Mouse (Mus musculus): ENCODE data around the gene Zcchc7. TPM values are rescaled to one million over a fixed set of nuclear protein-coding genes. Genes with fewer than 3 reads are reported as not detected.

Zcchc7 gene
- polyA plus RNA-seq, 1 experiment = 0.90 TPM

DNA sequence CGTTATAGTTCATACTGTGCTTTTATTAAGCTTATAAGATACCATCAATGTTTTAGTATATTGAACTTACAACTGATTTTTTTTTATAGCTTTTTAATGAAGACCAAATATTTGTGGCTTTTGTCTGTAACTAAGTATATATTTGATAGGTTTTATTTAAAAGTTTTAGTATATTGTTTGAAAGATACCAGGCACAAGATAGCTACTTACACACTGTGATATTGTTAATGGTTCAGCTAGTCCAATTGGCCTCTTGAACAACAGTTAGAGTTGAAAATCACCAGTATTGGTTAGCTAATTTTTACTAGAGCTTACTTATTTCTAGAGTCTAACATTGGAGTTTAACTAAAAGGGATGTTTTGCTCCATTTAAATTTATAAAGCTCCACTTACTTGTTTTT, 25.8 kb downstream of the Zcchc7 start:
- Histone ChIP-seq H3K27me3 (ENCODE audit: control insufficient read depth) (no peaks in the 10 kb centered on the region), H3K9me3 (ENCODE audit: control insufficient read depth, low read length) (no peaks in the 10 kb centered on the region), H3K36me3 (ENCODE audit: control insufficient read depth) (no peaks in the 10 kb centered on the region), H3K4me1 (ENCODE audit: control insufficient read depth) (no peaks in the 10 kb centered on the region), H3K4me3 (replicated peaks) (no peak overlapping the region)
- no peak for TF ChIP-seq GATA1 (IDR thresholded peaks at IDR 0.05; ENCODE audit: low read length)
- TF ChIP-seq TAL1 (IDR thresholded peaks at IDR 0.05; ENCODE audit: low read length) = no peak

DNA sequence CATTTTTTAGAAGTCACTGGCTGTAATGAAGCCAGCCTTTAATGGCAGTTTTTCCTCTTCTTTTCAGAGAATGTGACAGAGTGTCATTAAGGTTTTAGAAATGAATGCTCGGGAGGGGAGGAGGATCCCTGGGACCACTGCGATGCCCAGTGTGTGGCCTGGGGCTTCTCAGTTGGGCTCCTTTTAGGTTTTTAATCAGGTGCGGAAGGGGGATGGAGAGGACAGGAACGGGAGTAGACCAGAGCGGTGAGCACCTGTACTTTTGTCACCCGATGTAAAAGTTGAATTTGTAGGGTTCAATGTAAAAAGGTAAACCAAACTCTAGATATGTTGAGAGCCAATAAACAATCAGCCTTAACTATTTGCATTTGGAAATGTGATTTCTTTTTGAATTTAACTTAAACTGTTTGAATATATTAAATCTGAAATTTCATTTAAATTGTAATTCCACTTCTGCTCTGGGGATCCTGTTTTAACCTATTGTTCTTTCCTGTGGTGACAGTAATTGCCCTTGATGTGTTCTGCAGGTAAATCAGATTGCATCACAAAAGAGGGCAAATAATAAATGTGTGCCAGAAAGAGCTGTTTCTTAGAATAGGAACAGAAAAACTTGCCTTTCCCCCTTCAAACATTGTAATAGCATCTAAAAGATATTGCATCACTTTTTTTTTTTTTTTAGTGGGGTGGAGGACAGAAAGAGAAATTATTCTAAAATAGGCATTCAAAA, 28.1 kb downstream of the Zcchc7 start:
- H3K4me3 ChIP-seq (replicated peaks) = no peak overlapping the region
- TF ChIP-seq TAL1 (IDR thresholded peaks at IDR 0.05; ENCODE audit: low read length) (no peak), GATA1 (IDR thresholded peaks at IDR 0.05; ENCODE audit: low read length) (no peak)

DNA sequence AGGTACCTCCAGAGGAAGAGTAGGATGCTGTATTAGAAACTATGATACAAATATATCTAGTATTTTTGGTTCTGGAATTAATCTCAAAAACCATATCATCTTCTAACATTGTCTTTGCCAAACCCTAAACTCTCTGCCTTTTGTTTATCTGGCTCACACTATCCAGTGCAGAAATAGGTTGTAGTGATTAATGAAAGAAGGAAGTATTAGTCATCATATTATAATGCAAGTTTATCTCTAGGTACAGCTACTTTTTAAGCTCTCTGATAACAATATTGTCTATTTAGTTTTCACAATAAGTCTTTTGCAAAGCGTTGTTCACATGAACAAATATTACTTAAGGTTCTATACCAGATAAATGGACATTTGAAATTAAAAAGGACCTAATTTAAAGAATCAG, 57.2 kb downstream of the Zcchc7 start:
- Histone ChIP-seq H3K36me3 (ENCODE audit: control insufficient read depth) (peaks cover 2% of the 10 kb centered on the region), H3K27me3 (ENCODE audit: control insufficient read depth) (no peaks in the 10 kb centered on the region), H3K4me1 (ENCODE audit: control insufficient read depth) (peaks cover 15% of the 10 kb centered on the region), H3K9me3 (ENCODE audit: control insufficient read depth, low read length) (no peaks in the 10 kb centered on the region), H3K4me3 (replicated peaks) (no peak overlapping the region)
- TF ChIP-seq TAL1 (IDR thresholded peaks at IDR 0.05; ENCODE audit: low read length) = no peak

More for the DNA sequence above, 28.1 kb downstream of the Zcchc7 start:
- Histone ChIP-seq H3K36me3 (ENCODE audit: control insufficient read depth) (no peaks in the 10 kb centered on the region), H3K4me1 (ENCODE audit: control insufficient read depth) (no peaks in the 10 kb centered on the region), H3K9me3 (ENCODE audit: control insufficient read depth, low read length) (no peaks in the 10 kb centered on the region), H3K27me3 (ENCODE audit: control insufficient read depth) (no peaks in the 10 kb centered on the region)

DNA sequence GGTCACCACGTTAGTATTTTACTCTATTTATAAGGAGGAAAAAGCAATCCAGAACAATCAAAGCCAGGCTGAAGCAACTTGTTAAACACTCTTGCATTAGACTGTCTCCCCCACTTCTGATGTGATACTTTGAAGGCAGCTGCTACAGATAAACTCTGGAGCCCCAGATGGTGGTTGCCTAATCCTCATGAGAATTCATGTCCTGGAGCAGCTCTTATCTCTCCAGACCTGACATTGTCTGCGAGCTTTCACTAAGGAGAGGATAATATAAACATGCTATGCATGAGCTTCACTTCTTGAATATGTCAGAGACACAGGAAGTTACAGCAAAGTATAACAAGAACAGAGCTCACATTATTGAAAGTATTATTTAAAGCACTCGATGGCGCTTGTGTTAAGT, 58.1 kb downstream of the Zcchc7 start:
- H3K9me3 ChIP-seq (ENCODE audit: control insufficient read depth, low read length) = no peaks in the 10 kb centered on the region
- TF ChIP-seq GATA1 (IDR thresholded peaks at IDR 0.05; ENCODE audit: low read length) = no peak
- no peak for TF ChIP-seq TAL1 (IDR thresholded peaks at IDR 0.05; ENCODE audit: low read length)

DNA sequence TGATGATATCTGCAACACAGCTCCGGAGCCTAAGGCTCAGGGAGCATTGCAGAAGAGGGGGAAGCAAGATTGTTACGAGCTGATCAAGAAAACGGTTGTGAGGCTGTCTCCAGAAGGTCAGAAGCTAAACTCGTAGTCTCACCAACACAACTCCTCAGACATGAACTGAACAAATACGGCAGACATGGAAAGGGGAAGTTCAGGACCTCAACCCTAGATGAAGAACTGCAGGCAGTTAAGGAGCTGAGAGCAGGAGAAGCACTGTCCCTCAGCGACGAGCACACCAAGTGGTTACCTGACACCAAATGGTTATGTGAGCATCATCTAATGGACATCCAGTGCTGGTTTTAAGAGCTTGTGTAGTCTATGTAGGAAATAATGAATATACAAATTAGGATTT, 60.9 kb downstream of the Zcchc7 start:
- H3K36me3 ChIP-seq (ENCODE audit: control insufficient read depth) = peaks cover 2% of the 10 kb centered on the region
- no peaks in the 10 kb centered on the region for H3K9me3 ChIP-seq (ENCODE audit: control insufficient read depth, low read length)
- H3K4me3 ChIP-seq (replicated peaks) = no peak overlapping the region
- TF ChIP-seq GATA1 (IDR thresholded peaks at IDR 0.05; ENCODE audit: low read length) (no peak), TAL1 (IDR thresholded peaks at IDR 0.05; ENCODE audit: low read length) (no peak)
- H3K4me1 ChIP-seq (ENCODE audit: control insufficient read depth) = peaks cover 15% of the 10 kb centered on the region
- no peaks in the 10 kb centered on the region for H3K27me3 ChIP-seq (ENCODE audit: control insufficient read depth)

More for the DNA sequence above, 58.1 kb downstream of the Zcchc7 start:
- Histone ChIP-seq H3K36me3 (ENCODE audit: control insufficient read depth) (peaks cover 2% of the 10 kb centered on the region), H3K4me1 (ENCODE audit: control insufficient read depth) (peaks cover 15% of the 10 kb centered on the region), H3K4me3 (replicated peaks) (no peak overlapping the region), H3K27me3 (ENCODE audit: control insufficient read depth) (no peaks in the 10 kb centered on the region)

DNA sequence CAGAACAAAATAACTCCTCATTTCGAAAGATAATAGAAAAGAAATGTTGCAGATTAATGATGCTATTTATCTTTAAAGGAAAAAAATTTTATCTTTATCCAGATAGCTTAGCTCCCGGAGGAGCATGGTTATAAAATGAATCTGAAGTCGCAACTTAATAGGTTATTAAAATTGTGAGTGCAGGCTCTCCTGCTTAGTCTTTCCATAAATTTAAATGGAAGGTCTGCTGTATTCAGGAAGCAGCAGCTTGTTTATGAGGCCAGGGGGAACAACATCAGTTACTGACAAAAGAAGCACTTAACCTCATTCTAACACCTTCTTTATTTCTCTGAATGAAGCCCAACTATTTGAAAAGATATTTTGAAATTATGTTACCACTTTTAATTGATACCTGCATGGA, 74.9 kb downstream of the Zcchc7 start:
- Histone ChIP-seq H3K36me3 (ENCODE audit: control insufficient read depth) (no peaks in the 10 kb centered on the region), H3K4me3 (replicated peaks) (no peak overlapping the region), H3K4me1 (ENCODE audit: control insufficient read depth) (no peaks in the 10 kb centered on the region), H3K9me3 (ENCODE audit: control insufficient read depth, low read length) (no peaks in the 10 kb centered on the region), H3K27me3 (ENCODE audit: control insufficient read depth) (no peaks in the 10 kb centered on the region)
- TF ChIP-seq GATA1 (IDR thresholded peaks at IDR 0.05; ENCODE audit: low read length) (no peak), TAL1 (IDR thresholded peaks at IDR 0.05; ENCODE audit: low read length) (no peak)

DNA sequence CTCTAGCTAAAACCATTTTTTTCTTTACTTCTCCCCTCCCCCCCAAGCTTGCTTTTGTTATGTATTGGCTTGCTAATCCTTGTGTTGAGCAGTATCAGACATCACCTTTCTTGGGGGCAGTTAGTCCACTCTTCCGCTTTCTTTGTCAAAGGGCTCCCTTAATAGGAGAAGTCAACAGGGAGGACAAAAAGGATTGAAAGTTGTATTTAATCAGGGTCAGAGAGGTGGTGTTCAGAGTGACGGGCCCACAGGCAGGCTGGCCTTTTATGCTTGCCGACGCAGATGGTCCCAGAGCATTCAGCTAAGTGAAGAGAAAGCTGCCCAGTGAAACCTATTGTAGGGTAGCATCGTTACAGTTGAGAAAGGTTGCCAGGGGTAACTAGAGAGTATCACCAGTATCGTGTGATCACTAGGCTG, 96.2 kb downstream of the Zcchc7 start:
- Histone ChIP-seq H3K27me3 (ENCODE audit: control insufficient read depth) (no peaks in the 10 kb centered on the region), H3K4me3 (replicated peaks) (no peak overlapping the region), H3K36me3 (ENCODE audit: control insufficient read depth) (no peaks in the 10 kb centered on the region), H3K4me1 (ENCODE audit: control insufficient read depth) (no peaks in the 10 kb centered on the region), H3K9me3 (ENCODE audit: control insufficient read depth, low read length) (no peaks in the 10 kb centered on the region)
- TF ChIP-seq GATA1 (IDR thresholded peaks at IDR 0.05; ENCODE audit: low read length) (no peak), TAL1 (IDR thresholded peaks at IDR 0.05; ENCODE audit: low read length) (no peak)

DNA sequence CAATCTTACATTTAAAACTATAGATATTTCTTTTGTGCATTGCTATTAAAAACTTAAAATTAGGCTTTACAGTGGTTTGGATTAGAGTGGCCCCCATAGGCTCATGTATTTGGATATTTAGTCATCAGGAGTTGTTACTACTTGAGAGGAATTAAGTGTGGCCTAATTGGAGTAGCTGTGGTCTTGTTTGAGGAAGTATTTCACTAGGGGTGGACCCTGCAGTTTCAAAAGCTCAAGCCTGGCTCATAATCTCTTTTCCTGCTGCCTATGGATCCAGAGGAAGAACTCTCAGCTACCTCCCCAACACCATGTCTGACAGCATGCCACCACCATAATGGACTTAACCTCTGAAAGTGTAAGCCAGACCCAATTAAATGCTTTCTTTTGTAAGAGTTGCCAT, 115.9 kb downstream of the Zcchc7 start:
- Histone ChIP-seq H3K9me3 (ENCODE audit: control insufficient read depth, low read length) (no peaks in the 10 kb centered on the region), H3K4me1 (ENCODE audit: control insufficient read depth) (peaks cover 2% of the 10 kb centered on the region; the same call in 1 of the 2 replicates), H3K36me3 (ENCODE audit: control insufficient read depth) (no peaks in the 10 kb centered on the region), H3K4me3 (replicated peaks) (no peak overlapping the region), H3K27me3 (ENCODE audit: control insufficient read depth) (no peaks in the 10 kb centered on the region)
- TF ChIP-seq GATA1 (IDR thresholded peaks at IDR 0.05; ENCODE audit: low read length) (no peak), TAL1 (IDR thresholded peaks at IDR 0.05; ENCODE audit: low read length) (no peak)

DNA sequence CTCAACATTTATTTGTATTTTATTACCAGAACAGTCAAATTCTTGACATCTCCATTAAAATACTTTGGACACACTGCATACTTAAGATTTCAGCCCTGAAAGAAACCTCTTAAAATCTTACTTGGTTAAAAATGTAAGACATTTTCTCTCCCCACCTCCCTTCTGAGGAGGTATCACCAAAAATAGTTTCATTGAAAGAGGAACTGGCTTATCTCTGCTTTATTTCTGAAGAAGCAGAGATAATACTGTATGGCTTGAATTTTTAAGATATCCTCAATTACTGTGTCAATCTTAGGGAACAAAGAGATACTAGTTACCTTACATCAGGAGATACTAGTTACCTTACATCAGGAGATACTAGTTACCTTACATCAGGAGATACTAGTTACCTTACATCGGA, 116.4 kb downstream of the Zcchc7 start:
- no peaks in the 10 kb centered on the region for H3K36me3 ChIP-seq (ENCODE audit: control insufficient read depth)
- H3K4me1 ChIP-seq (ENCODE audit: control insufficient read depth) = peaks cover 2% of the 10 kb centered on the region; the same call in 1 of the 2 replicates
- no peaks in the 10 kb centered on the region for H3K9me3 ChIP-seq (ENCODE audit: control insufficient read depth, low read length)
- TF ChIP-seq TAL1 (IDR thresholded peaks at IDR 0.05; ENCODE audit: low read length) (no peak), GATA1 (IDR thresholded peaks at IDR 0.05; ENCODE audit: low read length) (no peak)
- H3K27me3 ChIP-seq (ENCODE audit: control insufficient read depth) = no peaks in the 10 kb centered on the region
- no peak overlapping the region for H3K4me3 ChIP-seq (replicated peaks)

All from erythroblast, embryonic 14.5 days (primary cell).